ENCODE assay signal across 12 mouse cellular contexts in genomic region chr4:83206803-83207586, GRCm38 (mm10).
DNase-seq lines count a peak whose midpoint lies in the region; ATAC-seq and TF ChIP-seq lines count a peak whose summit lies in the region.
"Had no signal": no experiment of that assay in that cellular context is flagged by ENCODE, and none has a peak within 500 bp of the region (broad histone marks: within the 10 kb centered on the region; RNA-seq: fewer than 3 reads in every experiment).

No protein-coding gene starts in this region.

- H3K27ac ChIP-seq in forebrain, embryonic 15.5 days (replicated peaks): peak overlapping the region; percentile 93
- H3K27ac ChIP-seq in midbrain, embryonic 15.5 days: peak overlapping the region; percentile 59
- H3K27ac ChIP-seq in heart, adult 2 months: no peak overlapping the region
- H3K27ac ChIP-seq: limb, embryonic 13.5 days had no signal

- WGBS in forebrain, embryonic 15.5 days: 8% methylated on average over 10 of the region's 10 CpGs
- 38% methylated on average over 10 of the region's 10 CpGs for WGBS in midbrain, embryonic 15.5 days
- 78% methylated on average over 10 of the region's 10 CpGs for WGBS in heart, adult 2 months

- no peak for TF ChIP-seq EP300 in heart, adult 2 months (IDR thresholded peaks at IDR 0.05; ENCODE audit: insufficient read depth, low read depth, low read length)

- no peaks in the 10 kb centered on the region for H3K27me3 ChIP-seq in forebrain, embryonic 15.5 days
- H3K27me3 ChIP-seq in midbrain, embryonic 15.5 days (replicated peaks): no peaks in the 10 kb centered on the region
- no peaks in the 10 kb centered on the region for H3K27me3 ChIP-seq in heart, adult 2 months (ENCODE audit: control insufficient read depth, insufficient read depth, low read length)
- H3K27me3 ChIP-seq: limb, embryonic 13.5 days had no signal

- H3K9ac ChIP-seq in forebrain, embryonic 15.5 days (replicated peaks): no peak overlapping the region
- H3K9ac ChIP-seq in midbrain, embryonic 15.5 days: no peak overlapping the region
- no peak overlapping the region for H3K9ac ChIP-seq in heart, adult 2 months (ENCODE audit: low read depth, low read length)
- H3K9ac ChIP-seq: limb, embryonic 13.5 days had no signal

- H3K4me1 ChIP-seq in forebrain, embryonic 15.5 days: peaks cover 30% of the 10 kb centered on the region
- peaks cover 16% of the 10 kb centered on the region for H3K4me1 ChIP-seq in midbrain, embryonic 15.5 days
- no peaks in the 10 kb centered on the region for H3K4me1 ChIP-seq in heart, adult 2 months (ENCODE audit: control insufficient read depth, insufficient read depth, low read length)

- H3K36me3 ChIP-seq in forebrain, embryonic 15.5 days: no peaks in the 10 kb centered on the region
- H3K36me3 ChIP-seq in midbrain, embryonic 15.5 days (replicated peaks): no peaks in the 10 kb centered on the region
- H3K36me3 ChIP-seq in heart, adult 2 months (ENCODE audit: control insufficient read depth, insufficient read depth, low read length): no peaks in the 10 kb centered on the region
- H3K36me3 ChIP-seq: limb, embryonic 13.5 days had no signal

- no peak for TF ChIP-seq POLR2A in heart, adult 2 months (IDR thresholded peaks at IDR 0.05; ENCODE audit: insufficient read depth, low read depth, low read length)

- peak overlapping the region; percentile 33 for H3K4me2 ChIP-seq in forebrain, embryonic 15.5 days (replicated peaks)
- no peak overlapping the region for H3K4me2 ChIP-seq in midbrain, embryonic 15.5 days
- H3K4me2 ChIP-seq: limb, embryonic 13.5 days had no signal

- H3K9me3 ChIP-seq in forebrain, embryonic 15.5 days: no peaks in the 10 kb centered on the region
- H3K9me3 ChIP-seq in midbrain, embryonic 15.5 days: no peaks in the 10 kb centered on the region
- H3K9me3 ChIP-seq: limb, embryonic 13.5 days had no signal

- peak; percentile 67 for ATAC-seq in cerebellum, adult (ENCODE audit: insufficient number of reproducible peaks, low FRiP score, low TSS enrichment)
- ATAC-seq in forebrain, embryonic 15.5 days (replicated peaks): peak; percentile 82
- ATAC-seq in midbrain, embryonic 15.5 days (replicated peaks): peak; percentile 85

- no peaks in the 10 kb centered on the region for H3K79me2 ChIP-seq in heart, adult 2 months (replicated peaks; ENCODE audit: control insufficient read depth, insufficient read depth, low read length)

- intact Hi-C loops in heart, adult 2 months (cut with DNase I): no loop called here

- no peak overlapping the region for H3K4me3 ChIP-seq in forebrain, embryonic 15.5 days
- no peak overlapping the region for H3K4me3 ChIP-seq in midbrain, embryonic 15.5 days
- no peak overlapping the region for H3K4me3 ChIP-seq in heart, adult 2 months
- H3K4me3 ChIP-seq: limb, embryonic 13.5 days had no signal

- DNase-seq in cerebellum, postnatal 10 days: no peak
- peak; percentile 91 for DNase-seq in brain, adult 2 months (ENCODE audit: low read depth, low spot score)
- DNase-seq in adrenal gland, postnatal 14 days: no peak
- no peak for DNase-seq in thymus, adult 18-20 months
- no peak for DNase-seq in heart, adult 2 months
- DNase-seq: gastrocnemius, postnatal 36 days; kidney, adult 2 months; thymus, postnatal 4 days had no signal

- no peak for TF ChIP-seq CTCF in heart, adult 2 months (IDR thresholded peaks at IDR 0.05)
